Mouse (Mus musculus): ENCODE data around the gene Itpka. TPM values are rescaled to one million over a fixed set of nuclear protein-coding genes. Genes with fewer than 3 reads are reported as not detected.

Gene Itpka
- total RNA-seq, 2 experiments from 2014 or later, result 3.9 to 4.3 TPM

DNA sequence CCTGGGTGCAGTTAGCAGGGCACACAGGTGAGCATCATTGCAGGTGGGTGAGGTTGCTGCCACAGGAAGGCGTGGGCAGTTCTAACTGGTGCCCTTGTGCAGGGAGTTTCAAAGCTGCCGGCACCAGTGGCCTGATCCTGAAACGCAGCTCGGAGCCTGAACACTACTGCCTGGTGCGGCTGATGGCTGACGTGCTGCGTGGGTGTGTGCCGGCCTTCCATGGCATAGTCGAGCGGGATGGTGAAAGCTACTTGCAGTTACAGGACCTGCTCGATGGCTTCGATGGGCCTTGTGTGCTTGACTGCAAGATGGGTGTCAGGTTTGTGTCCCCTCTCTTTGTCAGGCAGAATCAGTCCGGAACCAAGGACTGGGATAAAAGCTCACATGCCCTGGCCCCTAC is 7.1 kb downstream of the Itpka start:
- no peak for DNase-seq (ENCODE audit: low spot score in 2 of 2)

DNA sequence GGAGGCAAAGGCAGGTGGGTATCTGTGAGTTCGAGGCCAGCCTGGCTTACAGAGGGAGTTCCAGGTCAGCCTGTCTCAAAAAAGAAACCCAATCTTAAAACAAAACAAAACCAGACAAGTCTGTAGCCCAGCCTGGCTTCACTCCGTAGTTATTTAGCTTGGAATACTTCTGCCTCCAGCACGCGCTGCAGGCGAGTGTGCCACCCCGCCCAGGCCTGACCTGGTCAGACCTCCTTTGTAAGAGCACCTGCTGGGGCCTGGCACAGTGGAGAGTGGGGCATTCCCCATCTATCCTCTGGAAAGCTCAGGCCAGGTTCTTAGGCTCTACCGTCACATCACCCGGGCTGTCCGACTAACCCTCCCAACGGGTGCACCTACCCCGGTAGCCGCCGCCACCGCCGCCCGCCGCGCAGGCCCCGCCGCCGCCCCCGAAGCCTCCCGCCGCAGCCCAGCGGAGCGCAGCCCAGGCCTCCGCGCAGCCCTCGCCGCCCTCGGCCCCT is 15.5 kb downstream of the Itpka start:
- DNase-seq (ENCODE audit: low spot score in 2 of 2), result no peak

DNA sequence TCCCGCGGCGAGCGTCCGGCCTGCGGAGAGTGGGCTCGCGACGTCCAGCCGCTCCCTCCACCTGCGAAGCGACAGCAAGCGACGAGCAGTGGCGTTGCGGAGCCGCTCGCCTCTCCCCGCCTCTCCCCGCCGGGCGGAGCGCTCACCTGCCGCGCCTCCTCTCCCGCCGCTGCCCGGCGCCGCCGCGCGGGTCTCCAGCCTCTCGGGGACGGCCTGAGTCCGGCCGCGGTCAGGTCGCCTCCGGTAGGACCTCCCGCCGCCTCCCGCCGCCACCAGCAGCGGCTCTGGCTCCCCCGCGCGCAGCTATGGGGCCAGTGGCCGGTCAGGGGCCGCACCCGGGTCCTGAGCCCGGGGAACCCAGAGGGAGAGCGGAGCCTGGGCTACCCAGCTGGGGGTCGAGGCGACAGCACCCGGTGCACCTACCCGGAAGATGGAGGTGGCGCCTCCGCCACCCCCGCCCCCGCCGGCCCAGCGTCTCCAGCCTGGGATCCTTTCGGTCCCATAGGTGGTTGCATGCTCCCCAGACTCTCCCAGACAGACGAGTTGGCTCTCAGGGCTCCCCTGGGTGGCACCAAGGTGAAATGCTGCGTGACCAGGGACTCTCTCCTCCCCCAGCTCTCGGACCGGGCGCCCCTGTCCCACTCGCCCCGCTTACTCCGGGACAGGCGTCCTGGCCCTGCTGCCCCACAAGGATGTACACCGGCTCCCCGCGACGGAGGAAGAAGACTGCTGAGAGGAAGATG is 16.1 kb downstream of the Itpka start:
- DNase-seq (ENCODE audit: low spot score in 2 of 2), result no peak

DNA sequence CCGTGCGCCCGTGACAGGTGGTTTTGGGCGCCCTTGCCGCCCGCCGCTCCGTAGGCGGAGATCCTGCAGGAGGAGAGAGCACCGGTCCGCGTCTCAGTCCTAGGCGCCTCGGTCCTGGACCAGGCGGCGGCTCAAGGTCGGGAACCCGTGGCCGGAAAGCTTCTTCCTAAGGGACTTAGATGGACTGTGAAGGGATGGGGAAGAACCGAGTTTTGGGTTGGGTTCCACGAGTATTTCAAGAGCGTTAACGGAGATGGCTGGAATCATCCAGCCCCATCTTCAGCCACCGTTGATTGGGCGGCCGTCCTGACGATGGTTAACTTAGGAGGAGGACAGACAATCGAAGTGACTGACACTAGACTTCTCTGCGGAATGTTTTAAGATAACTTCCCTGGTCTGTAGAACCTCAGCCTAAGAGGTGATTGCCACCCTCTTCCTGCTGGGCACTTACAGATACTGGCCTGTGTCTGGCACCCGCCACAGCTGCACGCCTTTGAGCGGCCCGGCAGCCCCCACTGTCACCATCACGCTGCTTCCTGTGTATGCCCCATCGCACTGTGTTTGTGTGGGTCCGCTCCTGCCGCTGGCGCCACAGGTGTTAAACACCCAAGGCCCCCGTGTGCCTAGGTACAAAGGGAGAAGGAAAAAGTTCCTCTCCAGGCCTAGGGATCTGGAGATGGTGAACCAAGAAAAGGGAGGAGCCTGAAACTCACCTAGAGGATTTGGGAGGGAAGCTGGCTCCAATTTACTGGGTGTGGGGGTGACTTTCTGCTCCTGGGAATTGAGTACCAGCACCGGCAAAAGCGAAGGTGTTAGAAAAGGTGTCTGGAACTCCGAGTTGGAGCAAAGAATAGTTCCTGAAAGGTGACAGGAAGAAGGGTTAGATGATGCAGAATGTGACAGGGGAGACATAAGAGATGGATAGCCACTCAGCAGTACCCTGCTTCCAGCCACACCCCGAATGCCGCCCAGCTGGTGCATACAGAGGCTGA is 17.0 kb downstream of the Itpka start:
- DNase-seq (ENCODE audit: low spot score in 2 of 2), result no peak

DNA sequence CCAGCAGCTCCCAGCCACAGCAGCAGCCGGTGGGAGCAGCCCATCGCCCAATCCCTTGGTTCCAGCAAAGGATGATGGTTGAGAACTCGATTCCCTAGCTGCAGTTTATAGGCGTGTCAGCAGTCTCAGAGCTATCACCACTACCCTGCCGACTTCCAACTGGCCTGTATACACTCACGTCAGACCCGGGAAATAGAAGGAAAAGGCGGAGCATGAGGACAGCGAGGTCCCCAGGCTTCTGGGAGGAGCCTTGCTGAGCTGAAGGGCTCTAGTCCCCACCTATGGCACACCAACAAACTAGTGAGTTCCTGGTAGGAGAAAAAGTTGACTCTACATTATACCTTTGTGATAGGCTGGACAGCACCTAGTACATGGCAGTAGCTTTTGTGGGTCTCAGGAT is 18.1 kb downstream of the Itpka start, which contains the start of gene Ltk:
Gene Ltk, minus strand, starts transcription at position 181 of the 400 bp plus-strand sequence.
- no peak for DNase-seq (ENCODE audit: low spot score in 2 of 2)

DNA sequence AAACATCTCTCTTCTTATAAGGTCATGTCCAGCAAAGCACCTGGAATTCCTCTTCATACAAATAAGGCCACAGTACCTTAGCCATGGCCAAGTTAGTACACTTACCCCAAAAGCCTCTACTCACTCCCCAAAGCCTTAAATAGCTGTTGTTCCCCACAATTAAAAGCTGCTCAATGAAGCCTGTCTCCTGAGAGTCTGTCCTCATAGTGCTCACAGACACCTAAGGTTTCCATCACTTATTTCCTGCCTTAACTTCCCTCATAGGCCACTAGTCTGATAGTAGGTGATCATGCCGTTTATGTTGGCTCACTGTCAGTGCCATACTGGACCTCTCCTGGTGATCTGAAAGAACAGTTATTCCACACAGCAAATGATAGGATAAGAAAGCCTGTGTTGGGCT is 20.1 kb downstream of the Itpka start:
- DNase-seq (ENCODE audit: low spot score in 2 of 2), result no peak

DNA sequence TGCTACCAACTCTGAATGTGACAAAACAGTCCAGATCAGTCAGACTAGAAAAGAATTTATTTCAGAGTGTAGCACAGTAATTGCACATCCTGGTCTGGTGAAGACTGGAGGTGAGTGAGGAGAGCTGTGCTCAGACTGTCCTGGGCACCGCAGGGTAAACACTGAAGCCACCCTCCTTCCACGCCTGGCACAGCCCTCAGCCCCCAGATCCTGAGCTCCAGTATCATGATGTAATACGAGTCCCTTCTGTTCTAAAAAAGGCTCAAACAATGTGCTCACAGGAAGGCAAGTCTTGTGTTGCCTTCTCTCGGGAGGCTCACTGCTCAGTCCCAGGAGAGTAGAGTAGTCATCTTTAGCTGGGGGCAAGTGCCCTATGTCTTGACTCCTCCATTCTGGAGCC is 21.8 kb downstream of the Itpka start:
- DNase-seq (ENCODE audit: low spot score in 2 of 2), result no peak

DNA sequence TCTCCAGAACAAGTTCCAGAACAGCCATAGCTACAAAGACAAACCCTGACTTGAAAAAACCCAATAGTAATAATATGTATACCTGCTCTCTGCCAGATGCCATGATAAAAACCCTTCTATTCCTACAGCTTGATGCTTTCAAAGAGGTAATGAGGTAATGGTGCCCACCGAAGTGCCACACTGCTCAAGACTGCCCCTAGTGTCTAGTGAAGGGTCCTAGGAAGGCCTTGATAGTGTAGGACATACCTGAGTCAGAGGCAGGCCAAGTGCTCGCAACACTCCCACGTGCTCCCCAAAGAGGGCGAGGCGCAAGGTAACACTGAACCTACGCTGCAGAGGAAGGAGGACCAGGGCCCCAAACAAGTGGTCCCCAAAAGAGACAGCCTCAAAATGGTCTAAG is 25.1 kb downstream of the Itpka start:
- DNase-seq (ENCODE audit: low spot score in 2 of 2), result no peak

DNA sequence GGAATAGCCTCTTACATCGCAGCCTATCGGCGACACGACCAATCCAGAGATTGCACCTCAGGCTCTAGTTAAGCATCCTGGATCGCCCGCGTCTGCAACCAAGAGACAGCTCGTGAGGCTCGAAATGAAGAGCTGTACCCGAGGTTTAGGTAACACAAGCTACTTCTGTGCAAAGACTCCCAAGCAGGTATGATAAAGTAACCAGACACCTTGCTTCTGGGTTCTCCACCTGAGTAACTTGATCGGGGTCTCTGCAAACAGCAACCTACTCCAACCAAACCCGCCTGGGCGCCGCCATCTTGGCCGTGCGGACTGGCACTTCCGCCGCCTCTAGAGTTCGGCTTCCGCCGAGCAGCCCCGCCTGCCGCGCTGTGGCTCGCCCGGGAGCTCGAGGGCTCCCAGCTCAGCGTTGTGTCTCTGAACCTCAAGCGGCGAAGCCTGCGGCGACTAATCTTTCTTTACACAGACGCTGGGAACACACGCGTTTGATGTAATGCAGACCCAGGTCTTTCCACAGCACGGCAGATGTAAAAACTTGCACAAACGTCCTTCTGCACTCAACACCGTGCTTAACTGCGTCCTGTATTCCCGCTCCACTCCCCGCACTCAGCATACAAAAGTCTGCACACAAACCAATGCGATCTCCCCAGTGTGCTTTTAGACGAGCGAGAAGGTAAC is 45.2 kb downstream of the Itpka start, which contains the start of gene Rpap1:
Gene Rpap1, minus strand, starts transcription at position 332 of the 678 bp plus-strand sequence.
- DNase-seq (ENCODE audit: low spot score in 2 of 2), result peak; percentile 61 to 72

DNA sequence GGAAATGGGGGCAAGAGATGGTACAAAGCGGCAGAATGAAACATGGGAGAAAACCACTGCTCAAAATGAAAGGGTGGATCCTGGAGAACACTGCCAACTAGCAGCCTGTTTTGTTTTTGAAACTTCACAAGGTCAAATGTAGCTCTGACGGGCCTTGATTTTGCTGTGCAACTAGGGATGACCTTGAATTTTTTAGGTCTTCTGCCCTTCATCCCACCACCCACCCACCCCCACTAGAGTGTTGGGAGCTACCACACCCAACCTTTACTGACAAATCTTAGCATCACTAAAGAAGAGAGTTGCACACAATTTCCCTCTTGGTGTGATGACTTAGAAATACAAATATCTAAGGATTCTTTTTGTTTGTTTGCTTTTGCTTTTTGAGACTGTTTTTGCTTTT is 47.9 kb downstream of the Itpka start:
- DNase-seq (ENCODE audit: low spot score in 2 of 2), result no peak

DNA sequence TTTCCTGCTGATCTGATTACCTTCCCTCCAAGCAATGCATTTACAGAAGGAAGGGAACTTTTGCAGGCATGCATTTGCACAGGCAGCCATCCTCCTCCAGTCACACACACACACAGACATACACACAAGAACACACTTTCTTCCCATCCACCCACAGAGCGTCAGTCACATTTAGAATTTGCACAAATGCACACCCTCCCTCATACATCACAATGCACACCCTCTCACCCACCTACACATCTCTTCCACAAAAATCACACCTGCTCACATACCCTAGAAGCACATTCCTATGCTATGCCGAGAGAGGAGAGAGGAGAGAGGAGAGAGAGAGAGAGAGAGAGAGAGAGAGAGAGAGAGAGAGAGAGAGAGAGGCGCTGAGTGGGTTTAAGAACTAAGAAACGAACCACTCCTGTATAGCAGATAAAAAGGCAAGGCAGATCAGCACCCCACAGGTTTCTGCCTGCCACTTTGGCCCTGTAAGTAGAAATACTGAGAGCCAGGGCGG is 55.2 kb downstream of the Itpka start, which contains the start of gene Tyro3:
Gene Tyro3, plus strand, starts transcription at position 455 of the 505 bp plus-strand sequence.
- no peak for DNase-seq (ENCODE audit: low spot score in 2 of 2)

DNA sequence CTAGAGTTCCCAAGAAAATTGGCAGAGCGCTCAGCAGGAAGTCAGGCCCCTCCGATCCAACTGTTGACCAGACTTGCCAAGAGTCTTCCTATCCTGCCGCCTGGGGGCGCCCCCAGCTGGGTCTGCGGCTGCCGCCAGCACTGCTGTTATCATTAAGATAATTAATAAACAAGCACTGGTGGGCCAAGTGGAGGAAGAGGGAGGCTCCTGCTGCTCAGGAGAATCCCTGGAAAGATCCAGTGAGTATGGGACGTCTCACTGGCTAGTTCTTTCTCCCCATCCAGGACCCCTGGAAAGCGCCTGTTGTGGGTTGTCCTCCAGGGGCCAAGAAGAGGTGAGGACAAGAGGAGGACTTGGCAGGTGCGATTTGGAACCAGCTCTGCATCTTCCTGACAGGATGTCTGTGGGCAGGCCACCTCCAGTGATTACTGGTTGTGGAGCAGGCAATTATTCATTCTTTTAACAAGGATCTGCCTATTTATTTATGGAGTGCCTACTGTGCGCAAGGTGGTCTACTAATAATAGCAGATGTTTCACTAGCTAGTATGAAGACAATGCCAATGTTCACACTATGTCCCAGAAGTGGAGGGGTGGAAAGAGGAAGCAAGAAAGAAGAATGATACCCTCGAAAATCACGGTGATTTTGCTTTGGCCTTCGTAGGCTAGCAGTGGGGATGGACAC is 56.2 kb downstream of the Itpka start:
- DNase-seq (ENCODE audit: low spot score in 2 of 2), result peak in 1 of 2 experiments; percentile 47

DNA sequence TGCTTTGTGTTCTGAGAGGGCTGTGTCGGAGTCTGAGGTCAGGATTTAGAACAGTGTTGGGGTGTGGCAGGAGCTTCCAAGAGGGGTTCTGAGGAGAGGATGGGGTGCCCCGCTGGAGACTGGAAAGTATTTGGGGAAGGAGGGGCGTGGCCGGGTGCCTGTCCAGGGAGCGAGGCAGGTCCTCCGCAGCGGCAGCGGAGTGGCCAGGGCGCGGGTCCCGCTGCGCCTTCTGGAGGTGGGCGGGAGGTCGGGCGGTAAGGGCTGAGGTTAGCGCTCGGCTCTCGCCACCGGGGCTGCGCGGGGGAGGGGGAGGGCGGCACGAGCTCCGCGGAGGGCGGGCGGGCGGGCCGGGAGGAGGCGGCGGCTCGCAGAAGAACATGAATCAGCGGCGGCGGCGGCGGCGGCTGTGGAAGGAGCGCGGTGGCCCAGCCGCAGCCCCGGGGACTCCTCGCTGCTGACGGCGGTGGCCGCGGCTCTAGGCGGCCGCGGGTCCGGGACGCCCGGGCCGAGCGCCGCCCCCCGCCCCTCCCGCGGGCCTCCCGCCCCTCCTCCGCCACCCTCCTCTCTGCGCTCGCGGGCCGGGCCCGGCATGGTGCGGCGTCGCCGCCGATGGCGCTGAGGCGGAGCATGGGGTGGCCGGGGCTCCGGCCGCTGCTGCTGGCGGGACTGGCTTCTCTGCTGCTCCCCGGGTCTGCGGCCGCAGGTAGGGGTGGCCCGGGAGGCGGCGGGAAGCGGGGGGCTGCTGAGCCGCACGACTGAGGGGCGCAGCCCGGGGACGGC is 57.2 kb downstream of the Itpka start:
- no peak for DNase-seq (ENCODE audit: low spot score in 2 of 2)

DNA sequence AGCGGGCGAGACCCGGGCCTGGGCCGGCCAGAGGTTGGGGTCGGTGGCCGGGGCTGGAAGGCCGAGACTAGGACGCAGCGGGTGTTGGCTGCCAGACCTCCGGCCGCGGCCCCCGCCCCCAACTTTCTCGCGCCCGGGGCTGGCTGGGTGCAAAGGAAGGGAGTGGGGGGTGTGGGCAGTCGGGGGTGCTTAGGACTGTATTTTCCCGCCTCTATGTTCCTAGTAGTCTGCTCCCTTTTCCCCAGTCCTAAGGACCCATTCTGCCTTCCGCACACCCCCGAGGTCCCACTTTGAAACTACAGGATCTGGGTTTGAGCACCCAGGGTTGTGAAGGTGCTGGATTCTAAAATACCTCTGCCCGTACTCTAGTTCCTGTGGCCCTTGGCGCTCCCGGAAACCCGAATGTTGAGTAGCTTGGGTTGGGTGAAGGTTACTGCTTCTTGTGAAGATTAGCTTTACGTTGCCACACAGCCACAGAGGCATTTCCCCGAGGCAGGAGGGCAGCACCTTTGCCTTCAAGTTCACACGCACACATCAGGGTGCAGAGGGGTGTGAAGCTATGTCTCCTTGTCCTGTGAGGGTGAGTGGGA is 57.9 kb downstream of the Itpka start:
- no peak for DNase-seq (ENCODE audit: low spot score in 2 of 2)

Other genes with a start within 250 kb of the Itpka start
- under 1 TPM; 0.54 to 0.62 TPM for gene Exd1, start 194.7 kb upstream of the Itpka start, total RNA-seq (2021)
- gene Chp1, start 194.6 kb upstream of the Itpka start, total RNA-seq (2021), result 100 to 1,000 TPM; 125 to 144 TPM
- 10 to 100 TPM; 20.1 to 21.8 TPM for gene Nusap1, start 124.0 kb upstream of the Itpka start, total RNA-seq (2021)
- gene Oip5, start 123.9 kb upstream of the Itpka start, total RNA-seq (2021), result 10 to 100 TPM; 10.5 to 10.7 TPM
- 10 to 100 TPM; 39.1 to 42.6 TPM for gene Ndufaf1, start 79.5 kb upstream of the Itpka start, total RNA-seq (2021)
- gene Rtf1, start 67.3 kb upstream of the Itpka start, total RNA-seq (2021), result 10 to 100 TPM; 39.8 to 41.6 TPM
- 1 to 10 TPM; 1.2 to 1.3 TPM for gene Ltk, start 18.1 kb downstream of the Itpka start, total RNA-seq (2021)
- gene Rpap1, start 45.2 kb downstream of the Itpka start, total RNA-seq (2021), result 10 to 100 TPM; 30.0 to 30.8 TPM
- gene Tyro3, start 55.4 kb downstream of the Itpka start, total RNA-seq (2021), result 10 to 100 TPM; 13.3 to 15.6 TPM
- gene Mga, start 154.9 kb downstream of the Itpka start, total RNA-seq (2021), result 10 to 100 TPM; 56.9 to 58.7 TPM
- gene Mapkbp1, start 230.4 kb downstream of the Itpka start, total RNA-seq (2021), result 10 to 100 TPM; 25.3 to 27.2 TPM

Measured in adrenal gland, postnatal 4 days (tissue).